8 mouse cellular contexts compared by ENCODE assay signal in genomic region chr3:52268737-52269513, GRCm38 (mm10). TPM values are rescaled to one million over a fixed set of nuclear protein-coding genes. Genes with fewer than 3 reads are reported as not detected.
A peak's percentile ranks its signal among the peaks of the same experiment; 100 is the strongest.
DNase-seq lines count a peak whose midpoint lies in the region; ATAC-seq and TF ChIP-seq lines count a peak whose summit lies in the region.

No protein-coding gene starts in this region.

- no peak; the same call in 1 of the 2 replicates for ATAC-seq in hindbrain, embryonic 16.5 days
- peak; percentile 5; the same call in 1 of the 2 replicates for ATAC-seq in liver, embryonic 12.5 days

- peak overlapping the region; percentile 72 for H3K9ac ChIP-seq in hindbrain, embryonic 16.5 days (ENCODE audit: low read depth, low read length)
- H3K9ac ChIP-seq in liver, embryonic 12.5 days = peak overlapping the region; percentile 80

- peak overlapping the region; percentile 93 for H3K4me2 ChIP-seq in hindbrain, embryonic 16.5 days (ENCODE audit: low read length)
- peak overlapping the region; percentile 98 for H3K4me2 ChIP-seq in liver, embryonic 12.5 days

- H3K27me3 ChIP-seq in hindbrain, embryonic 16.5 days (replicated peaks; ENCODE audit: control insufficient read depth, insufficient read depth, low read length) = peaks cover 35% of the 10 kb centered on the region
- peaks cover 43% of the 10 kb centered on the region for H3K27me3 ChIP-seq in liver, embryonic 12.5 days (replicated peaks)

- peak; percentile 37 to 50 for DNase-seq in left cerebral cortex, adult 2 months (ENCODE audit: extremely low spot score in 1 of 2, low spot score in 2 of 2)
- no peak for DNase-seq in left cerebral cortex, postnatal 25 days (ENCODE audit: low spot score in 2 of 2)
- DNase-seq in cerebellum, adult 18-20 months = peak; percentile 48 to 62
- peak; percentile 83 for DNase-seq in gastrocnemius, adult 2 months
- peak; percentile 42 to 49 for DNase-seq in natural killer cell, adult 2 months (ENCODE audit: low spot score in 2 of 2)
- DNase-seq in thymus, postnatal 0 days (ENCODE audit: low spot score) = peak; percentile 56

- no peak for TF ChIP-seq CTCF in left cerebral cortex, adult 2 months (IDR thresholded peaks at IDR 0.05)
- TF ChIP-seq CTCF in gastrocnemius, adult 2 months (IDR thresholded peaks at IDR 0.05) = 0 out of 2 replicates have a peak, but pooled peaks have one; percentile 0

- peak overlapping the region; percentile 85 for H3K27ac ChIP-seq in left cerebral cortex, adult 2 months
- H3K27ac ChIP-seq in gastrocnemius, adult 2 months = peak overlapping the region; percentile 99
- H3K27ac ChIP-seq in hindbrain, embryonic 16.5 days (ENCODE audit: low read depth, low read length) = peak overlapping the region; percentile 74; the same call in 1 of the 2 replicates
- peak overlapping the region; percentile 80 for H3K27ac ChIP-seq in liver, embryonic 12.5 days

- peak overlapping the region; percentile 87 for H3K4me3 ChIP-seq in left cerebral cortex, adult 2 months
- H3K4me3 ChIP-seq in gastrocnemius, adult 2 months = peak overlapping the region; percentile 93
- peak overlapping the region; percentile 89 for H3K4me3 ChIP-seq in hindbrain, embryonic 16.5 days (ENCODE audit: low read length)
- H3K4me3 ChIP-seq in liver, embryonic 12.5 days = peak overlapping the region; percentile 83

- no peaks in the 10 kb centered on the region for H3K9me3 ChIP-seq in hindbrain, embryonic 16.5 days (ENCODE audit: control insufficient read depth, low read length)
- no peaks in the 10 kb centered on the region for H3K9me3 ChIP-seq in liver, embryonic 12.5 days (replicated peaks)

- intact Hi-C loops in left cerebral cortex, adult 2 months (cut with DNase I) = loop anchor here (2.0 to 10.0 kb wide), 6 partner anchors 73 to 438 kb away; no protein-coding TSS in a partner anchor
- intact Hi-C loops in left cerebral cortex, postnatal 25 days (cut with DNase I) = loop anchor here (5.0 to 10.0 kb wide), 4 partner anchors 133 to 1186 kb away; no protein-coding TSS in a partner anchor
- intact Hi-C loops in gastrocnemius, adult 2 months (cut with DNase I) = loop anchor here (1.0 to 10.0 kb wide), 5 partner anchors 133 to 994 kb away; no protein-coding TSS in a partner anchor

- WGBS in hindbrain, embryonic 16.5 days = under 1% methylated on average over 57 of the region's 89 CpGs
- WGBS in liver, embryonic 12.5 days (ENCODE audit: insufficient replicate concordance) = under 1% methylated on average over 84 of the region's 89 CpGs

- no peaks in the 10 kb centered on the region for H3K36me3 ChIP-seq in hindbrain, embryonic 16.5 days (ENCODE audit: control insufficient read depth, insufficient read depth, low read length)
- H3K36me3 ChIP-seq in liver, embryonic 12.5 days = no peaks in the 10 kb centered on the region

- peaks cover 24% of the 10 kb centered on the region for H3K4me1 ChIP-seq in hindbrain, embryonic 16.5 days (ENCODE audit: control insufficient read depth, insufficient read depth, low read depth, low read length)
- H3K4me1 ChIP-seq in liver, embryonic 12.5 days = peaks cover 39% of the 10 kb centered on the region

RNA-seq across cellular contexts. Expression of gene Foxo1, which starts 0.8 kb away (rescaled TPM):
- total RNA-seq in left cerebral cortex, adult 2 months (2021) = 10 to 100 TPM; 10.3 to 13.8 TPM
- total RNA-seq in left cerebral cortex, postnatal 25 days (2021) = 10 to 100 TPM in 1 of 2 experiments, 1 to 10 TPM in 1; 9.0 to 14.9 TPM
- total RNA-seq in gastrocnemius, adult 2 months (2021) = 10 to 100 TPM; 31.2 to 36.6 TPM
- polyA plus RNA-seq in hindbrain, embryonic 16.5 days (2015; fragmentation: Nextera tagmentation; extraction: Ambion mirVana) = 2.3 and 3.0 TPM in 2 replicates
- 2.5 and 2.6 TPM in 2 replicates for polyA plus RNA-seq in liver, embryonic 12.5 days (2016; fragmentation: Nextera tagmentation; extraction: Ambion mirVana)
- polyA plus RNA-seq in thymus, postnatal 0 days (2015; fragmentation: Nextera tagmentation; extraction: Ambion mirVana) = 7.8 and 10.1 TPM in 2 replicates

Comparison
In these comparisons a context has a peak if more than half of its experiments do, and no peak if none do; other contexts are left out.
1. DNase-seq: peak in left cerebral cortex, adult 2 months (2 of 2), cerebellum, adult 18-20 months (2 of 2), gastrocnemius, adult 2 months (single experiment), natural killer cell, adult 2 months (2 of 2) and thymus, postnatal 0 days (single experiment); none in left cerebral cortex, postnatal 25 days (0 of 2).
2. Peak in every context shown above with its lines, with median percentiles within 50 percentile points of each other: H3K27ac ChIP-seq and H3K4me3 ChIP-seq.